Mouse (Mus musculus): ENCODE results near the gene Pick1. TPM values are rescaled to one million over a fixed set of nuclear protein-coding genes. Genes with fewer than 3 reads are reported as not detected.

Gene Pick1
- 17.0 and 20.7 TPM in 2 replicates for polyA plus RNA-seq (2012)

GRCm38 (mm10) chr15:79229058-79229821 lies at the start of gene Pick1, which contains the start of gene Gm49486:
Pick1 (plus strand) TSS chr15:79229173.
Gm49486 (plus strand) TSS chr15:79229391.
- TF ChIP-seq GATA1 (IDR thresholded peaks at IDR 0.05; ENCODE audit: low read length), result no peak

GRCm38 (mm10) chr15:79185213-79185612 lies 43.8 kb upstream of the Pick1 start:
- no peak for TF ChIP-seq GATA1 (IDR thresholded peaks at IDR 0.05; ENCODE audit: low read length)

- no peak for TF ChIP-seq GATA1 (IDR thresholded peaks at IDR 0.05; ENCODE audit: low read length)
These were observed 41.2 kb upstream of the Pick1 start for GRCm38 (mm10) chr15:79187819-79188218.

- no peak for TF ChIP-seq GATA1 (IDR thresholded peaks at IDR 0.05; ENCODE audit: low read length)
These were observed 37.5 kb upstream of the Pick1 start for GRCm38 (mm10) chr15:79191426-79191825.

GRCm38 (mm10) chr15:79192450-79192849 lies 36.5 kb upstream of the Pick1 start:
- TF ChIP-seq GATA1 (IDR thresholded peaks at IDR 0.05; ENCODE audit: low read length), result no peak

- TF ChIP-seq GATA1 (IDR thresholded peaks at IDR 0.05; ENCODE audit: low read length), result no peak
These were observed 35.8 kb upstream of the Pick1 start for GRCm38 (mm10) chr15:79192885-79193845.

- no peak for TF ChIP-seq GATA1 (IDR thresholded peaks at IDR 0.05; ENCODE audit: low read length)
These were observed 34.9 kb upstream of the Pick1 start for GRCm38 (mm10) chr15:79194048-79194447.

GRCm38 (mm10) chr15:79194946-79195345 lies 34.0 kb upstream of the Pick1 start:
- no peak for TF ChIP-seq GATA1 (IDR thresholded peaks at IDR 0.05; ENCODE audit: low read length)

- TF ChIP-seq GATA1 (IDR thresholded peaks at IDR 0.05; ENCODE audit: low read length), result no peak
These were observed 33.5 kb upstream of the Pick1 start for GRCm38 (mm10) chr15:79195492-79195891.

- TF ChIP-seq GATA1 (IDR thresholded peaks at IDR 0.05; ENCODE audit: low read length), result no peak
These were observed 29.5 kb upstream of the Pick1 start for GRCm38 (mm10) chr15:79199390-79199976.

GRCm38 (mm10) chr15:79201491-79202150 lies 27.4 kb upstream of the Pick1 start:
- no peak for TF ChIP-seq GATA1 (IDR thresholded peaks at IDR 0.05; ENCODE audit: low read length)

- TF ChIP-seq GATA1 (IDR thresholded peaks at IDR 0.05; ENCODE audit: low read length), result no peak
These were observed 26.4 kb upstream of the Pick1 start for GRCm38 (mm10) chr15:79202575-79202974.

GRCm38 (mm10) chr15:79208211-79208610 lies 20.8 kb upstream of the Pick1 start:
- no peak for TF ChIP-seq GATA1 (IDR thresholded peaks at IDR 0.05; ENCODE audit: low read length)

- no peak for TF ChIP-seq GATA1 (IDR thresholded peaks at IDR 0.05; ENCODE audit: low read length)
These were observed 20.1 kb upstream of the Pick1 start for GRCm38 (mm10) chr15:79208758-79209439.

- no peak for TF ChIP-seq GATA1 (IDR thresholded peaks at IDR 0.05; ENCODE audit: low read length)
These were observed 18.6 kb upstream of the Pick1 start for GRCm38 (mm10) chr15:79210357-79210756.

All from G1E-ER4 (cell line).